Mouse (Mus musculus) neural tube, embryonic 10.5 days (tissue): ENCODE results near the gene Dpysl5.

Source experiments
- DNase-seq: peaks from one replicate; pipeline ENCODE4 v3.0.0-alpha.2; 2017; ENCODE audit warnings: low spot score; ENCODE audit errors: extremely low spot score

Gene Dpysl5

GRCm38 (mm10) chr5:30701866-30702265 is 9.5 kb upstream of the Dpysl5 start:
- DNase-seq: no peak

- peak; percentile 84 for DNase-seq
Measured at GRCm38 (mm10) chr5:30709744-30710383, 1.5 kb upstream of the Dpysl5 start.

GRCm38 (mm10) chr5:30710486-30710885 is 878 bp upstream of the Dpysl5 start:
- peak; percentile 24 for DNase-seq

- no peak for DNase-seq
Measured at GRCm38 (mm10) chr5:30712002-30712390, 632 bp downstream of the Dpysl5 start.

- peak; percentile 67 for DNase-seq
Measured at GRCm38 (mm10) chr5:30712441-30713298, 1.3 kb downstream of the Dpysl5 start.

- DNase-seq: peak; percentile 63
Measured at GRCm38 (mm10) chr5:30713299-30713675, 1.9 kb downstream of the Dpysl5 start.

GRCm38 (mm10) chr5:30713691-30714090 is 2.3 kb downstream of the Dpysl5 start:
- DNase-seq: no peak

- no peak for DNase-seq
Measured at GRCm38 (mm10) chr5:30716311-30716710, 4.9 kb downstream of the Dpysl5 start.

GRCm38 (mm10) chr5:30717506-30717905 is 6.1 kb downstream of the Dpysl5 start:
- no peak for DNase-seq

GRCm38 (mm10) chr5:30717991-30718703 is 6.8 kb downstream of the Dpysl5 start:
- DNase-seq: peak; percentile 39

- no peak for DNase-seq
Measured at GRCm38 (mm10) chr5:30721935-30722334, 10.6 kb downstream of the Dpysl5 start.

- no peak for DNase-seq
Measured at GRCm38 (mm10) chr5:30726151-30726693, 14.9 kb downstream of the Dpysl5 start.

- DNase-seq: no peak
Measured at GRCm38 (mm10) chr5:30732511-30732910, 21.1 kb downstream of the Dpysl5 start.

- DNase-seq: no peak
Measured at GRCm38 (mm10) chr5:30734666-30735065, 23.3 kb downstream of the Dpysl5 start.

- no peak for DNase-seq
Measured at GRCm38 (mm10) chr5:30738127-30738828, 26.9 kb downstream of the Dpysl5 start.

GRCm38 (mm10) chr5:30739595-30739994 is 28.2 kb downstream of the Dpysl5 start:
- no peak for DNase-seq

- DNase-seq: no peak
Measured at GRCm38 (mm10) chr5:30749582-30750311, 38.4 kb downstream of the Dpysl5 start.

GRCm38 (mm10) chr5:30751071-30751470 is 39.7 kb downstream of the Dpysl5 start:
- no peak for DNase-seq

- DNase-seq: no peak
Measured at GRCm38 (mm10) chr5:30753128-30753527, 41.8 kb downstream of the Dpysl5 start.

GRCm38 (mm10) chr5:30755215-30755614 is 43.9 kb downstream of the Dpysl5 start:
- no peak for DNase-seq
